Comparison of ENCODE assay signal across 28 mouse cellular contexts in the genomic region with DNA sequence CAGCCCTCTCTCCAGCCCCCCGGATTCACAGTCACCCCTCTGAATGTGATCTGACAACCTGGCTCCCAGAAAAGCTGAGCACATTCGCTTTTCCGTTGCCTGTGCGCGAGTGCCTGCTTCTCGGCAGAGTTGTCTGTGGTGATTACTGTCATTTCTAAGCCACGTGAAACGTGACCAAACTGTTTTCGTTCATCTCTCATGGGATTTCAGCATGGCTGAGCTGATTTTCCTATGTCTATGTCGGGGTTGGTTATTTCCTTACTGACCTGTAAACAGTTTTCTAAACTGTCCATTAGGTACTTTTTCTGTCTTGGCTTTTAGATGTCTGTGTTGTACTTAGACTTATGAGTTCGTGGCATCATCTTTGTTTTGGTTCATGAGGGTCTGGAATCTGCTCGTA.
"Had no signal": no experiment of that assay in that cellular context is flagged by ENCODE, and none has a peak within 500 bp of the region (broad histone marks: within the 10 kb centered on the region; RNA-seq: fewer than 3 reads in every experiment).

No protein-coding gene starts in this region.

- H3K9ac ChIP-seq: heart, embryonic 12.5 days; hindbrain, embryonic 12.5 days; hindbrain, embryonic 14.5 days; intestine, embryonic 15.5 days; kidney, embryonic 15.5 days; limb, embryonic 13.5 days; limb, embryonic 15.5 days; liver, embryonic 12.5 days; liver, embryonic 14.5 days had no signal

- H3K27ac ChIP-seq: gastrocnemius, adult 2 months; heart, embryonic 10.5 days; hindbrain, embryonic 10.5 days; hindbrain, embryonic 12.5 days; hindbrain, embryonic 14.5 days; intestine, embryonic 15.5 days; kidney, embryonic 15.5 days; kidney, postnatal 0 days; limb, embryonic 13.5 days; limb, embryonic 15.5 days; liver, embryonic 12.5 days; liver, embryonic 14.5 days had no signal

- H3K27me3 ChIP-seq: heart, embryonic 12.5 days; hindbrain, embryonic 12.5 days; intestine, embryonic 15.5 days; kidney, embryonic 15.5 days; limb, embryonic 13.5 days; limb, embryonic 15.5 days; liver, embryonic 12.5 days had no signal

- ATAC-seq: hindbrain, embryonic 16.5 days; inflammation-experienced regulatory T-cells, adult 6 months; intestine, embryonic 15.5 days; liver, embryonic 12.5 days had no signal

- H3K4me3 ChIP-seq: gastrocnemius, adult 2 months; heart, embryonic 10.5 days; heart, embryonic 12.5 days; hindbrain, embryonic 10.5 days; hindbrain, embryonic 12.5 days; intestine, embryonic 15.5 days; kidney, embryonic 15.5 days; limb, embryonic 13.5 days; limb, embryonic 15.5 days; liver, embryonic 12.5 days had no signal

- H3K4me2 ChIP-seq: heart, embryonic 12.5 days; hindbrain, embryonic 12.5 days; hindbrain, embryonic 14.5 days; intestine, embryonic 15.5 days; kidney, embryonic 15.5 days; limb, embryonic 13.5 days; limb, embryonic 15.5 days; liver, embryonic 12.5 days had no signal

- H3K36me3 ChIP-seq: heart, embryonic 10.5 days; heart, embryonic 12.5 days; hindbrain, embryonic 10.5 days; hindbrain, embryonic 12.5 days; intestine, embryonic 15.5 days; kidney, embryonic 15.5 days; limb, embryonic 13.5 days; limb, embryonic 15.5 days; liver, embryonic 12.5 days had no signal

- DNase-seq: gastrocnemius, adult 2 months; gastrocnemius, postnatal 10 days; gastrocnemius, postnatal 25 days; heart, adult 18-20 months; heart, postnatal 10 days; heart, postnatal 4 days; kidney, adult 11 months; kidney, adult 2 months; kidney, adult 9 months; kidney, postnatal 14 days; kidney, postnatal 36 days; layer of hippocampus, adult 9-11 months; layer of hippocampus, postnatal 36 days; left cerebral cortex, postnatal 4 days had no signal

- H3K9me3 ChIP-seq: heart, embryonic 10.5 days; hindbrain, embryonic 10.5 days; hindbrain, embryonic 12.5 days; intestine, embryonic 15.5 days; kidney, embryonic 15.5 days; limb, embryonic 13.5 days; limb, embryonic 15.5 days; liver, embryonic 12.5 days had no signal
